Mouse (Mus musculus) kidney, adult 8-10 months (tissue): ENCODE measurements around the gene Gpr108.
"Not testable (repeated sequence)": the region's sequence is repeated elsewhere in the genome, so short reads cannot be mapped to it uniquely, and the experiment has no call there.

Experiments used
- DNase-seq, 2 experiments: peaks; one replicate each; pipeline ENCODE4 v3.0.0; 2022

Gene Gpr108

DNA sequence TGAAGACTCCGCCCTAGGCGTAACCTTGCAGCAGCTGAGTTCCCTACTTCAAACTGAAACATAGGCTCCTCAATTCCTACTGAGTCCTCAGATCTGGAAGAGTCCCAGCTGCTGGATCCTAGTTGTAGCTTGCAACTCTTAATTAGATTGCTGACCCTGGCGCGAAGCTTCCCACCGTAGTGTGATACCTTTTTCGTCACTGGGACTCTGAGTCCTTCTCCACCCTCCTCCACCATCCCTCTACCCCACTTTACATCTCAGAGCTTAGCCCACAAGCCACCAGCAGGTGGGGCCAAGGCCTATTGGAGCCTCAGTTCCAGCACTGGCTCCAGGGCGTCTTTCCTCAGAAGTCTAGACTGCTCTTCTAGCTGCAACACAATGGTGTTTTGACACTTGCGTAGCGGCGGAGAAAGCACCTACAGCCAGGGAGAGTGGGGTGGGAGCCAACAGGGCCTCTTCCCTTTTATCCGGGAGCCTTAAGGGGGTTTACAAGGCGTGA lies at the start of gene Gpr108:
Gpr108 (minus strand) TSS at position 246 of the 499 bp plus-strand sequence.
- DNase-seq, result peak; percentile 91 to 92

DNA sequence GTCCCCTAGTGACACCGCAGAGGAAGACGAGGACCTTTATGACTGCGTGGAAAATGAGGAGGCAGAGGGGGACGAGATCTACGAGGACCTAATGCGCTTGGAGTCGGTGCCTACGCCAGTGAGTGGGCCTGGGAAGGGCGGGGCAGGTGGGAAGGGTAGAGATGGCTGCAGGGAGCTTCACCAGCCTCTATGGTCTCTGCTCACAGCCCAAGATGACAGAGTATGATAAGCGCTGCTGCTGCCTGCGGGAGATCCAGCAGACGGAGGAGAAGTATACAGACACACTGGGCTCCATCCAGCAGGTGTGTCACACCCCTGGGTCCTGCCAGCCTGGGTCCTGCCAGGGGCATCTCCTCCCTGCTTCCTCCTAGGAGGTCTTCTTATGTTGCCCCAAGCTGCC lies 48.8 kb upstream of the Gpr108 start:
- no peak for DNase-seq

DNA sequence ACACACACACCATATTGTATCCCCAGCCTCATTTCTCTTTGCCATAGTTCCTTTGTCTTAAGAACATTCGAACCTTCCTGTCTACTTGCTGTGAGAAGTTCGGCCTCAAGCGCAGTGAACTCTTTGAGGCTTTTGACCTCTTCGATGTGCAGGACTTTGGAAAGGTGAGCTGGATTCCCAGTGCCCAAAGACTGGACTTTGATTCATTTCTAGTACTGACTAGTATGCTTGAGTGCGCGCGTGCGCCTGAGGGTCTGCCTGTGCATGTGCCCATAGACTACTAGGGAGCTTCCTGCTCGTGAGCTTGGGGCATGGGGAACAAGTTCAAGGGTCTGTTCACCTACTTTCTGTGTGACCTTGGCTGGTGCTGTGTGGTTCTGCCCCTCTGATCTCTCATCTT lies 47.7 kb upstream of the Gpr108 start:
- peak; percentile 63 to 84 for DNase-seq

DNA sequence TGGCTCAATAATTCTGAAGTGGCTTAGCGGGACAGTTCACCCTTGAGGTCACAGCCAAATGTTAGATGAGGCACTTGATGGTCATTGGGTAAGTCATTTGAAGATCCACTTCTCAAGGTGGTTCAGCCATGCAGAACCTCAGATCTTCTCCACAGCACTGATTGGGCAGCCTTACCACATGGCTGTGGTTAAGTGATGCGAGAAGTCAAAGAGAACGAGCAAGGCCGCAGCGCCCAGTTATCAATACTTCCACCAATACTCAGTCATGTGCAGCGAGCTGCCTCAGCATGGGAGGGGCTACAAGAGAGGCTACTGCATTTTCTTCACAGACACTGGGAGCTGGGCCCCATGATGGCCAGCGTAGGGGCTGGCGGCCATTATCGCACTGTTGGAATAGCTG lies 44.7 kb upstream of the Gpr108 start:
- DNase-seq, result no peak

DNA sequence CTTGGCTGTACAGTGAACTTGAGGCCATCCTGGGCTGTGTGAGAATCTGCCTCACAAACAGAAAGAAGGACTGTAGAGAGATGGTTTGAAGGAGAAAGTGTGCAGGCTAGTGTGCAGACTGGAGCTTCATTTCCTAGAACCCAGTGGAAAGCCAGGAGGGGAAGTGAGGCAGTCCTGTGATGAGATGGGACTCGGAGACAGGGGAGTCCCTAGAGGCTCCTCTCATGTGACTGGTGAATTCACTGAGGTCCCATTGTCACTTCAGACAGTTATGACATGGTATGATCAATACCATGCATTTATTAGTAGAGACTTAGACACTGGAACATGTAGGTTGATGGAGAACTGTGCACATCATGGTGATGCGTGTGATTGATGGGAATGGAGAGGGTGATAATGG lies 44.1 kb upstream of the Gpr108 start:
- DNase-seq, result no peak

DNA sequence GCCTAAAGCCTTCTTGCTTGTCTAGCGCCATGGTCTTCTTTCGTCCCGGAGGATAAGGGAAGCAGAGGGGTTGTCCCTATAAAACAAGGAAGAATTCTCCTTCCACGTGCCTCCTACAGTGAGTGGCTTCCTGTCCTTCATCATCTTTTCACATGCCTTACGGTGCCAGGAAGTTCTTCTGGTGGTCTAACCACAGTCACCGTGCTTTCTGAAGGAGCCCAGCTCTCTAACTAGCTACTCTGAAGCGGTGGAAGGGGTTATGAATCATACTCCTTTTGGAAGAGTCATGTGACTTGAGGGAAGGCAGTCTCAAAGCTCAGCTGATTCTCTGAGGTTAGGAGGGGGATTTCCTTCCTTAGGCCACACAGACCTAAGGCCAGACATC lies 42.4 kb upstream of the Gpr108 start:
- no peak for DNase-seq

DNA sequence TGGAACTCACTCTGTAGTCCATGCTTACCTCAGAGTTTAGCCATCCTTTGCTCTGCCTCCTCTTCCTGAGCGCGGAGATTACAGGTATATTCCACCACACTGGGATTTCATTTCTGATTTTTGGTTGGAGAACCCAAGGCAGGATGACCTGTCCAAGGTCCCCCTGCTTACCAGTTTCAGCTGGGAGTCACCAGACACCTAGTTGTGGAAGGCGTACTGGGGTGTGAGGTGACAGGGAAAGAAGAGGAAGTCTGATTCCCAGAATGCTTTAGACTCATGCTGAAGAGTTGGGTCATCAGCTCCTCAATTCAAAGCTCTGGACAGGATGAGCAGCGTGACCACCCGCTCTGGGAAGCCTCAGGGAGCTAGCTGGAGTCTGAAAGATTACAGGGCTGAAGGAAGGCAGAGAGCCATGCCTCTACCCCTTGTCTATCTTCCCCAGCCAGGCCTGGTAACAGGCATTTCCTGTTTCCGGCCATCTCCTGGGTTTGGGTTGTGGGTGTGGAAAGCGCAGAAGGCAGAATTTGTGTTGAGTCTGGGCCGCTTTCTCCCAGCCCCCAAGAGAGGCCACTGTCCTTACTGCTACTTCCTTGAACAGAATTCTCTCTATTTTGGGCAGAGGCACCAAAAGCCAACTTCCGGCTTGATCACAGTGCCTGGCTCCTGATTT lies 41.9 kb upstream of the Gpr108 start:
- DNase-seq, result no peak

DNA sequence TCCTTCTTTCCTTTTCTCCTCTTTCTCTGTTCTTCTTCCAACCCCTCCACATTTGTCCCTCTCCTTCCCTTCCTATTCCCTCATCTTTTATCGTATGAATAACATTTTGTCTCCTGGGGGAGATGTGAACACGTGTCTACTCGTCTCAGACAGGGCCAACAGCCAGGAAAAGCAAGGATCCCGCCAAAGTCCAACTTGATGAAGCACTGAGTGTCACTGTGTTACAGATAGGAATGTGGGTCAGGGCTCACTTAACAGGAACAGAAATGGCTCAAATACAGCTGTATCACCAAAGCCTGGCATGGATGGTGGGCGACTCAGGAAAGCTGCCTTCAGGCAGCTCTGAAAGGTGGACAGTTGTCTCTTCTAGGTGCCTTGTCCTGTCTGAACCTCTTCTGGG lies 41.0 kb upstream of the Gpr108 start:
- DNase-seq, result no peak

DNA sequence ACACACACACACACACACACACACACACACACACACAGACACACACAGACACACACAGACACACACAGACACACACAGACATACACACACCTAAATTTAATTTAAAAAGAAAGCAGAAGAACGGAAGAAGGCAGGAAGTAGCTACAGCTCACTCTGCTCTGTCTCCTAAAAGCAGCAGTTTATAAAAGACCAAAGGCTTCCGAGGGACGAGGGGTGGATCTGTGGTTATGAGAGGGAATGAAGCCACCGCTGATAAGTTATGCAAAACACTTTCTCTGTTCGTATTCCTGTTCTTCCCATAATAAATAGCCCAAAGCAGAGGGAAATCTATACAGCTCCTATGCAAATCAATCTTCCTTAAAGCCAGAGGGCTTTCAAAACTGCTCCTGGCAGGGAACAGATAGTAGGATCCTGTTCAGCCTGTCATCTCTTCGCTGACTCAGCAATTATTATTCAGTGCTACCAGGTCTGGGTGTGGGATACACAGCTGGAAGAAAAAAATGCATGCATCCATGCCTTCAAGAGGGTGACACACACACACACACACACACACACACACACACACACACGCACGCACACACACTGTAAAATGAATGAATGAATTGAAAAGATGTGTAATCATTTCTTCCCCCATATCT lies 38.6 kb upstream of the Gpr108 start:
- DNase-seq, result no peak

DNA sequence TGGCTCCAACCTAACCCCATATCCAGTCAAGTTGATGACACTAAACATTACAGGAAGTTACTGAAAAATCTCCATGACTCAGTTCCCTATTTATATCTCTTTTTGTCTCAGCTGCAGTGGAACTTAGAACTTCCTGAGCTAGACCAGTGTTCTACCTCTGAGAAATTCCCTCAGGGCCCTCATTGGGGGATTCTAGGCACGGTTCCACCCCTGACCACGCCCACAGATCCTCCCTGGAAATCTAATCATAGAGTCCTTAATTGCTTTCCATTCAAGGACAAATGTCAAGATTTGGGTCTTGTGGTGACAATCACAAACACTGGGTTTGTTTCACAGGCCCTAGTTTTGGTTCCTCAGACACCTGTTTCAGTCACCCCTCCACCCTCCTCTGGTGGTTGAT lies 36.8 kb upstream of the Gpr108 start:
- DNase-seq, result no peak

DNA sequence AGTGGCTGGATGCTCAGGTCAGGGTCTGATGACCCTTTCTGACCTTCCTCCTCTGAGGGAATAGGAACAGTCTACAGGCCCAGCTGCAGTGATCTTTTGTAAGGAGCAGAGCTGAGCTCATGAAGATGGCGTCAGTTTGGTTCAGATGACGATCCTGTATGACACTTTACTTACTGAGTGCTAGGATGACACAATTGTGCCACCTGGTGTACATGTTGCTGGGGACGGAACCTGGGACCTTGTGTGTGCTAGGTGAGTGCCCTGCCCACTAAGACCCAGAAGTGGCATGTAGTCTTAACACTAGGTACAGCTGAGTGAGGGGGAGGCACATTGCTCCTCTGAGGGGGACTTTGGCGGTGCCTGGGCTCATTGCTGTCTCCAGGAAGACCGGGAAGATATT lies 35.7 kb upstream of the Gpr108 start:
- no peak for DNase-seq

DNA sequence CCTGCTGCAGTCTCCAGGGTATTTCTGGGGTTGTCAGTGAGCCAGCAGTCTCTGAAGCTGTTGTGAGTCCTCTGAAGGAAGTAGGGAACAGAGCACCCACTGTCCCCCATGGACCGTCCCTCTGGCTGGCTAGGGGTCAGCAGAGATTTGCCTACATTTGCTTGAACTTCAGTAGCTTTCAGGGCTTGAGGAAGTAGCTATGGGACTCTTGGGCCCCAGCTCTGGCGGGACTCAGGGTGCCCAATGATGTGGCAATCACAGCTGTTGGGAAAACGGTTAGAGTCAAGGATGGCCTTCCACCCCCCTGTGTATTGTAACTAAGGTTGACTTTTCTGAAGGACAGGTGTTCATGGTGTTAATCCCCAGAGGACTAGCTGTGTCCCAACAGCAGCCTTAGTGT lies 32.2 kb upstream of the Gpr108 start:
- DNase-seq, result no peak

DNA sequence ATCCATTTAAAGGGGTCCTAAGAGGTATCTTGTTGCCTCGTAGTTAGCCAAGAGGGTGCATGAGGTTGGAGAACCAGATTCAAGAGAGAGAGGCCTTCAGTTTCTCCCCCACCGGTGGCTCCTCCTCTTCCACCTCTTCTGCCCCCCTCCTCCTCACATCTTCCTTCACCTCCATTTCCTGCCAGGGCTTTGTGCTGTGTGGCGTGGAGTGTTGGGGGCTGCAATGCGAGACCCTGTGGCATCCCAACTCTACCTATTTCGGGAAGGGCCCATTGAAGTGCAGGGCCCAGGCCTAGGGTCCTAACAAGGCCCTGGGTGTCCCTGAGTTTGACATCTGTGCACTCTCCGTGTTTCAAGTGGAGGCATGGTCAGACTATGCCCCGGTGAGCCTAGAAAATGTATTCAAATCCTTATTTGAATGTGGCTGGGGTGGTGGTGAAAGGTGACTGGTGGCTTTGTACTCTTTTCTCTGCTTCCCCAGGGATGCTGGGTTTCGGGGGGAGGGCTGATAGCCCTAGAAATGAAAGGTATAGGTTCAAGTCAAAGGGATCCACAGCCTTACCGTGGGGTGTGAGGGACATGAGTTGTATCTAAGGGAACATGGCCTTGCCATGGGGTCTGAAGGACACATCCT lies 31.5 kb upstream of the Gpr108 start:
- DNase-seq, result no peak

DNA sequence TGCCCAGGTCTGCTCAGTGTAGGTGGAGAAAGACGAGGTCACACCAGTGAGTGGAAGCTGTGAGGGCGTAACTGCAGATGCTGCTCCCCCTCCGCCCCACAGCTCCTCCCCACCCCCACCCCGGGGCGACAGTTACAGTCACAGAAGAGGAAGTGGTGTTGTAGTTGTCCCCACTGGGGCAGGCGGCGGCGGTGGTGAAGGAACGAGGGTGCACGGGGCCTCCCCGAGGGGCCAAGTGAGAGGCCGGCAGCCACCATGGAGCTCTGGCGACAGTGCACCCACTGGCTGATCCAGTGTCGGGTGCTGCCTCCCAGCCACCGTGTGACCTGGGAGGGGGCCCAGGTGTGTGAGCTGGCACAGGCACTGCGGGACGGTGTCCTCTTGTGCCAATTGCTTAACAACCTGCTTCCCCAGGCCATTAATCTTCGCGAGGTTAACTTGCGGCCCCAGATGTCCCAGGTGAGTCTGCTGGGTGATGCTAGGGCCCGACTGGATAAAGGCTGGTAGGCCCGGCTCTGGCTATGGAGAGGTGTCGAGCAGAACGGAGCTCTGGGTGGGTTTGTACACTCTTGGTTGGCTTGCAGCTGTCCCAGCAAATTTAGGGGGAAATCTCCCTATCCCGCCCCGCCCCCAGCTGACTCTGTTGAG lies 30.8 kb upstream of the Gpr108 start, which contains the start of gene Vav1:
Vav1 (plus strand) TSS at position 158 of the 648 bp plus-strand sequence.
- no peak for DNase-seq

DNA sequence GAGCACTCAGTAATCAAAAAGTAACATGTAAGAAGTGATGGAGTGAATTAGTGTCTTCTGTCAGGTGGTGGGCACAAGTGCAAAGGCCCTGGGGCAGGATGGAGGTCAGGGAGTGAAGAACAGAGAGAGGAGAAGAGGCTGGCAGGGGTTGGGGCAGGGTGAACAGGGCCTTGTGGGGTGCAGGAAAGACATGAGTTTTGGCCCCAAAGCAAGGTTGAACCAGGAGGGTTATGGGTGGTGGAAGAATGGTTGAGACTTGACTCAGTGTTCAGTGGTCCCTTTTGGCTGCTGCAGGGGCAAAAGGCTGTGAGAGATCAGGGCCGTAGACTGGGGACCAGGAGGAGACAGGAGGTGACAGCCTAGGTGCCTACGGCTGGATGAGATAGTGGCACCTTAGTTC lies 30.3 kb upstream of the Gpr108 start:
- DNase-seq, result no peak

DNA sequence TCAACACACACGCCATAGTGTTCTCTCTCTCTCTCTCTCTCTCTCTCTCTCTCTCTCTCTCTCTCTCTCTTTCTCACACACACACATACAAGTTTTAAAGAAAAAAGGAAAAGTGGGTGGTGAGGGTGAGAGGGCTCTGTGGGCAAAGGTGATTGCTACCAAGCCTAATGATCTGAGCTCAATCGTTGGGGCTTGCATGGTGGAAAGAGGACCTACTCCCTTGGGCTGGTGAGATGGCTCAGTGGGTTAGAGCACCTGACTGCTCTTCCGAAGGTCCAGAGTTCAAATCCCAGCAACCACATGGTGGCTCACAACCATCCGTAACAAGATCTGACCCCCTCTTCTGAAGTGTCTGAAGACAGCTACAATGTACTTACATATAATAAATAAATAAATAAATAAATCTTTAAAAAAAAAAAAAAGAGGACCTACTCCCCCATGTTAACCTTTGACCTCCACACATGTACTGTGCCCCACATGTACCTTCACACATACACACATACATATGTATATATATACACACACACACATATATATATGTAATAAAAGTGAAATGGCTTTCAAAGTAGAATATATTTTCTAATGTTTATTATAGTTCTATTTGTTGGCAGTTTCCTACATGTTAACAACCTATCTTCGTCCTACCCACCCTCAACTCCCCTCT lies 29.5 kb upstream of the Gpr108 start:
- DNase-seq, result not testable (repeated sequence)

DNA sequence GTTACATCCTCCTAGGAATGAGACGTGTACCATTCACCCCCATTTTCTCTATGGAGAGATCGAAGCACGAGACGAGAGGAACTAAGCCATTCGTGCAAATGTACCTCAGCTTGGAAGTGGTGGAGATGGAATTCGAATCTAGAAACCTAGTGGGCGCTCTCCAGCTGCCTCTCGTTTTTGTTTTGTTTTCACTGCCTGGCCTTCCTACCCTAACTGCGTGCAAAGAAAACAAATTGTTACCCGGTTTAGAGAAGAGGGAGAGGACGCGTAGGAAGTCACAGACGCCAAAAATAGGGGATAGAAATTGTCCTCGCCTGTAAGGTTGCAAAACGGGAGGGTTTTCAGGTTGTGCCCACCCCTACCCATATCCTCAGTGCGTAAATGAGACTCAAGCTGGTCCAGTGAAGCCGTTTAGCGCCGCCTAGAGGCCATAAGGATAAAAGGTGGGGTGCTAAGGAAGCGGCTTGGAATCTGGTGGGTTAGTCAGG lies 28.4 kb upstream of the Gpr108 start:
- DNase-seq, result peak; percentile 76 to 80

DNA sequence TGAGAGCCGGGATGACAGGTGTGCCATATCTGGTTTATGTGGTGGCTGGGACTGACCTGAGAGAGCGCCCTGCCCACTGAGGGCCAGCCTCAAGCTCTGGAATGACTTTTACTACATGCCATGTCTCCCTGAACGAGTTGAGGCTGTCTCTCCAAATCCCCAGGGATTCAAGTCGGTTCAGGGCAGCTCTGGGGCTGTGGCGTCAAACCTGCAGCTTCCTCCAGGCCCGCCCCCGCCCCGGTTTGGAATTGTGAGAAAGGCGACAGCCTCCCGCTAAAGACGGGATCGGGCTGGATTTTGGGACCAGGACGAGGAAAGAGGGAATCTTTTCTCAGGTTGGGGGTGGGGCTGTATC lies 27.7 kb upstream of the Gpr108 start:
- DNase-seq, result peak in 1 of 2 experiments; percentile 20

DNA sequence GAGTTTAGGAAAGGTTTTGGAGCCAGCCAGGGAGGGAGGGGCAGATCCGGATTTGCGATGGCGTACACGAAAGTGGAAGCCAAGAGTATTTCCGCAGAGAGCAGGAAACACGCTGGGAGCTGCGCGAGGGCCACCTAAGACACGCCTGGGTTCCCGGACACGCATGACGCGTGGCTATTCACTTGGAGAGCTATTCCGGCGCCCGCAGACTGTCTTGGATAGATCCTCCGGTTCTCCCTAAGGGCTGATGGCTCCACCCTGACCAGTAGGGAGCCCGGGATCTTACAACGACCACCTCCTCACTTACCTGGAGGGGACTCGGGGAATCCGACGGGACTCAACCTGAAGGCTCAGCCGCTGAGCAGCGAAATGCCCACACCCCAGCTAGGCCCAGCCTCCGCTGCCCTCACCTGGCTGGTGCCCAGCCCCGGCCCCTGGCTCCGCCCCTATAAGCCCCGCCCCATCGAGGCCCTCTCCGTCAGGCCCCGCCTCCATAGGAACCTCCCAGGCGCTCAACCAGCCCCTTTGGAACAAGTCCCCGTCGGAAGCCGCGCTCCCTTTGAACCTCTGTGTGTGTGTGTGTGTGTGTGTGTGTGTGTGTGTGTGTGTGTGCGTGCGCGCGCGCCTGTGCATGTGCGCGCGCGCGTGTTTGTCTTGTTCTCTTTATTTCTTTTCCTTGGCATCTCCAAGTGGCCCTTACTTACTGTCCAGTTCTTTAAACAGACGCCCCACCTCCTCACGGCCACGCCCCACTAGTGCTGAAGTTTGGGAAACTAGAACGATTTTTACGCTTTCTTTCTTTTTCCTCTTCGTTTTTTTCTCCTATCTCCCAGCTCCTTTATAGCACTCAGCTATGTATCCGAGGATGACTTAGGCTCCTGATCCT lies 27.1 kb upstream of the Gpr108 start:
- DNase-seq, result peak; percentile 88 to 94

DNA sequence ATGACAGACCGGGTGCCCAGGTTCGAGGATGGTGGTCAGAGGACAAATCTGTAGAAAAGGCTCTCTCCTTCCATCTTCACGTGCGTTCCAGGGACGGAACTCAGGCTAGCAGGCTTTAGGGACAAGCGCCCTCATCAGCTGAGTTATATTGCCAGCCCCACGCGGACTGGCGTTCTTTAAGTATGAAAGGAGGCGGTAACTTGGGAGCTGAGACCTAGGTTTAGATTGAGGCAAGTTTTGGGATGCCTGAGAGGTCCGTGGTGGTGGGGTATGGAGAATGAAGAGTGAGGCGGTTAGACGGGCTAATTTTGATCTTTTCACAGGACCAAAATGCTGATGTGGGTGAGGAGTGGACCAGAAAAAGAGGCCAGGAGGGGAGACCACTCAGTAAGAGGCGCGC lies 26.4 kb upstream of the Gpr108 start:
- DNase-seq, result no peak

DNA sequence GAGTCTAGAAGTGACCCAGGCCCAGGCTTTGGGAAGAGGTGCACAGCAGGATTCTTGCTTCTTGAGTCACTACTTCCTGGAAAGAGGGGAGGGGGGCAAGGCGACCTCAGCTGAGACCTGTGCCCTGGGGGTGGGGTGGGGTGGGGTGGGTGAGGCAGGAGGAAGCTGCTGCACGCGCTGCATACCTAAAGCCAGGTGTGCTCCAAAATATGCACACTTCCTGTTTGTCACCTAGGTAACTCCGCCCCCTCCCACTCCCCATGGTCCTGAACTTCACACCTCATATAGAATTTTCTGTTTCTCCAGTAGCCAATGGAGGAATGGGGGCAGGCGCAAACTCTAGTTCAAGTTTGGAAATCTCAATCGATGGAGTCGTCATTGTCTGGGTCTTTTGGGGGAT lies 25.6 kb upstream of the Gpr108 start:
- DNase-seq, result no peak

DNA sequence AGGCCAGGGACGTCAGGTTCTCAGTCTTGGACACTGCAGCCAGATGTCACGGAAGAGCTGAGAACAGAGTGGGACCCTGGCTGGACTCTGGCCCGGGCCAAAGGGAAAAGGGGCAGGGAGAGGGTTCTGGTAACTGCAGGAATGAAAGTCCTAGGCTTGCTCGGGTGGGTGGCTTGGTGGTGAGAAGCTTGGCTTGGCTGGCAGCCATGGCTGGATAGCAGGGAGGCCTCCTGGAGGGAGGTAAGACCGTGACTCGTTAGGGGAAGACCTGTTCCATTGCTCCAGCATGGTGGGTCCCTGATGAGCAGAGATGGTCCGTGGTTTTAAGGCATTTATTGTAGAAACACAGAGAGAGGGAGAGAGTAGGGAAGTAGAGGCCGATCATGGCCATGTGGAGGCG lies 23.1 kb upstream of the Gpr108 start:
- DNase-seq, result no peak
